Mouse (Mus musculus): ENCODE results near the gene Neurog3. TPM values are rescaled to one million over a fixed set of nuclear protein-coding genes. Genes with fewer than 3 reads are reported as not detected.
A peak's percentile ranks its signal among the peaks of the same experiment; 100 is the strongest.

Gene Neurog3
- polyA plus RNA-seq, 1 experiment from 2014 or later, result 0.30 TPM

- Histone ChIP-seq H3K9me3 (no peaks in the 10 kb centered on the region), H3K4me3 (no peak overlapping the region), H3K27me3 (peaks cover 83% of the 10 kb centered on the region), H3K4me2 (no peak overlapping the region), H3K36me3 (no peaks in the 10 kb centered on the region), H3K9ac (no peak overlapping the region), H3K4me1 (replicated peaks) (peaks cover 14% of the 10 kb centered on the region), H3K27ac (no peak overlapping the region)
- 33% methylated on average over 5 of the region's 5 CpGs for WGBS
- no peak for ATAC-seq (ENCODE audit: low FRiP score)
Observed at GRCm38 (mm10) chr10:62145957-62146356, 13.1 kb downstream of the Neurog3 start.

- peaks cover 14% of the 10 kb centered on the region for H3K4me1 ChIP-seq (replicated peaks)
- no peaks in the 10 kb centered on the region for H3K36me3 ChIP-seq
- peaks cover 86% of the 10 kb centered on the region for H3K27me3 ChIP-seq
- H3K9ac ChIP-seq, result no peak overlapping the region
- H3K4me2 ChIP-seq, result no peak overlapping the region
- H3K27ac ChIP-seq, result no peak overlapping the region
- no peak for ATAC-seq (ENCODE audit: low FRiP score)
- 45% methylated on average over 12 of the region's 12 CpGs for WGBS
- H3K9me3 ChIP-seq, result no peaks in the 10 kb centered on the region
- no peak overlapping the region for H3K4me3 ChIP-seq
Observed at GRCm38 (mm10) chr10:62147466-62148248, 14.8 kb downstream of the Neurog3 start.

GRCm38 (mm10) chr10:62149929-62150328, 17.0 kb downstream of the Neurog3 start:
- Histone ChIP-seq H3K9ac (no peak overlapping the region), H3K36me3 (no peaks in the 10 kb centered on the region), H3K27ac (no peak overlapping the region), H3K4me1 (replicated peaks) (peaks cover 14% of the 10 kb centered on the region), H3K4me2 (no peak overlapping the region), H3K4me3 (no peak overlapping the region), H3K9me3 (0 out of 2 replicates have a peak, but pooled peaks cover 9% of the 10 kb centered on the region), H3K27me3 (peaks cover 88% of the 10 kb centered on the region)
- no peak for ATAC-seq (ENCODE audit: low FRiP score)
- WGBS, result 11% methylated on average over 7 of the region's 7 CpGs

- Histone ChIP-seq H3K4me1 (replicated peaks) (peaks cover 9% of the 10 kb centered on the region; the same call in 1 of the 2 replicates), H3K27me3 (peaks cover 64% of the 10 kb centered on the region), H3K36me3 (no peaks in the 10 kb centered on the region), H3K27ac (no peak overlapping the region), H3K4me3 (no peak overlapping the region), H3K4me2 (no peak overlapping the region), H3K9me3 (no peaks in the 10 kb centered on the region), H3K9ac (no peak overlapping the region)
- ATAC-seq (ENCODE audit: low FRiP score), result no peak
- WGBS, result 41% methylated on average over 10 of the region's 10 CpGs
Observed at GRCm38 (mm10) chr10:62162410-62162809, 29.5 kb downstream of the Neurog3 start.

GRCm38 (mm10) chr10:62172841-62173553, 40.1 kb downstream of the Neurog3 start:
- ATAC-seq (ENCODE audit: low FRiP score), result no peak
- H3K4me2 ChIP-seq, result no peak overlapping the region
- peaks cover 8% of the 10 kb centered on the region for H3K9me3 ChIP-seq
- H3K27me3 ChIP-seq, result peaks cover 79% of the 10 kb centered on the region
- H3K9ac ChIP-seq, result no peak overlapping the region
- WGBS, result 2% methylated on average over 9 of the region's 9 CpGs
- peaks cover 24% of the 10 kb centered on the region for H3K4me1 ChIP-seq (replicated peaks)
- H3K27ac ChIP-seq, result no peak overlapping the region
- H3K4me3 ChIP-seq, result no peak overlapping the region
- no peaks in the 10 kb centered on the region for H3K36me3 ChIP-seq

- Histone ChIP-seq H3K9ac (no peak overlapping the region), H3K4me2 (no peak overlapping the region), H3K27ac (no peak overlapping the region), H3K27me3 (peaks cover 79% of the 10 kb centered on the region), H3K4me1 (replicated peaks) (peaks cover 24% of the 10 kb centered on the region), H3K9me3 (peaks cover 13% of the 10 kb centered on the region), H3K36me3 (no peaks in the 10 kb centered on the region), H3K4me3 (no peak overlapping the region)
- WGBS, result 12% methylated on average over 9 of the region's 9 CpGs
- no peak for ATAC-seq (ENCODE audit: low FRiP score)
Observed at GRCm38 (mm10) chr10:62173941-62174448, 41.1 kb downstream of the Neurog3 start.

- H3K4me2 ChIP-seq, result no peak overlapping the region
- H3K4me1 ChIP-seq (replicated peaks), result peaks cover 24% of the 10 kb centered on the region
- H3K9me3 ChIP-seq, result peaks cover 13% of the 10 kb centered on the region
- H3K4me3 ChIP-seq, result no peak overlapping the region
- WGBS, result 20% methylated on average over 15 of the region's 15 CpGs
- peaks cover 82% of the 10 kb centered on the region for H3K27me3 ChIP-seq
- H3K27ac ChIP-seq, result peak overlapping the region; percentile 20; the same call in 1 of the 2 replicates
- H3K9ac ChIP-seq, result no peak overlapping the region
- peak; percentile 76 for ATAC-seq (ENCODE audit: low FRiP score)
- H3K36me3 ChIP-seq, result no peaks in the 10 kb centered on the region
Observed at GRCm38 (mm10) chr10:62174533-62175313, 41.8 kb downstream of the Neurog3 start.

GRCm38 (mm10) chr10:62179944-62180343, 47.1 kb downstream of the Neurog3 start:
- Histone ChIP-seq H3K9me3 (peaks cover 13% of the 10 kb centered on the region), H3K36me3 (no peaks in the 10 kb centered on the region), H3K9ac (no peak overlapping the region), H3K4me2 (no peak overlapping the region), H3K27me3 (peaks cover 86% of the 10 kb centered on the region), H3K4me3 (no peak overlapping the region), H3K4me1 (replicated peaks) (peaks cover 3% of the 10 kb centered on the region; the same call in 1 of the 2 replicates), H3K27ac (no peak overlapping the region)
- 93% methylated on average over 3 of the region's 3 CpGs for WGBS
- no peak for ATAC-seq (ENCODE audit: low FRiP score)

GRCm38 (mm10) chr10:62181701-62182100, 48.8 kb downstream of the Neurog3 start:
- H3K27me3 ChIP-seq, result peaks cover 78% of the 10 kb centered on the region
- no peak overlapping the region for H3K4me2 ChIP-seq
- no peaks in the 10 kb centered on the region for H3K36me3 ChIP-seq
- 51% methylated on average over 3 of the region's 3 CpGs for WGBS
- no peak overlapping the region for H3K27ac ChIP-seq
- H3K9me3 ChIP-seq, result peaks cover 5% of the 10 kb centered on the region; the same call in 1 of the 2 replicates
- no peaks in the 10 kb centered on the region for H3K4me1 ChIP-seq (replicated peaks)
- no peak overlapping the region for H3K9ac ChIP-seq
- no peak for ATAC-seq (ENCODE audit: low FRiP score)
- H3K4me3 ChIP-seq, result no peak overlapping the region

- Histone ChIP-seq H3K4me2 (no peak overlapping the region), H3K9ac (no peak overlapping the region), H3K36me3 (no peaks in the 10 kb centered on the region), H3K27ac (no peak overlapping the region), H3K4me1 (replicated peaks) (no peaks in the 10 kb centered on the region), H3K27me3 (peaks cover 70% of the 10 kb centered on the region), H3K9me3 (0 out of 2 replicates have a peak, but pooled peaks cover 5% of the 10 kb centered on the region), H3K4me3 (no peak overlapping the region)
- WGBS, result 76% methylated on average over 6 of the region's 6 CpGs
- ATAC-seq (ENCODE audit: low FRiP score), result 0 out of 2 replicates have a peak, but pooled peaks have one; percentile 11
Observed at GRCm38 (mm10) chr10:62182471-62183014, 49.7 kb downstream of the Neurog3 start.

GRCm38 (mm10) chr10:62183053-62183452, 50.2 kb downstream of the Neurog3 start:
- H3K27ac ChIP-seq, result no peak overlapping the region

More at GRCm38 (mm10) chr10:62183053-62183452, 50.2 kb downstream of the Neurog3 start:
- H3K4me1 ChIP-seq (replicated peaks), result no peaks in the 10 kb centered on the region
- 0 out of 2 replicates have a peak, but pooled peaks cover 5% of the 10 kb centered on the region for H3K9me3 ChIP-seq
- ATAC-seq (ENCODE audit: low FRiP score), result peak; percentile 65
- H3K27me3 ChIP-seq, result peaks cover 65% of the 10 kb centered on the region
- no peak overlapping the region for H3K4me2 ChIP-seq
- H3K36me3 ChIP-seq, result no peaks in the 10 kb centered on the region
- 2% methylated on average over 10 of the region's 10 CpGs for WGBS
- no peak overlapping the region for H3K4me3 ChIP-seq
- no peak overlapping the region for H3K9ac ChIP-seq
